Mouse (Mus musculus): ENCODE measurements around the gene S1pr4. TPM values are rescaled to one million over a fixed set of nuclear protein-coding genes. Genes with fewer than 3 reads are reported as not detected.

Gene S1pr4
- polyA plus RNA-seq, 1 experiment from 2014 or later: 0.42 TPM

- H3K36me3 ChIP-seq: peaks cover 83% of the 10 kb centered on the region
- no peaks in the 10 kb centered on the region for H3K9me3 ChIP-seq
- H3K4me1 ChIP-seq (replicated peaks): peaks cover 32% of the 10 kb centered on the region
- DNase-seq (ENCODE audit: low spot score): no peak
- H3K4me3 ChIP-seq: no peak overlapping the region
- WGBS: 76% methylated on average over 2 of the region's 2 CpGs
- no peaks in the 10 kb centered on the region for H3K27me3 ChIP-seq (ENCODE audit: insufficient read depth, poor library complexity, severe bottlenecking)
- H3K27ac ChIP-seq: no peak overlapping the region
Measured at GRCm38 (mm10) chr10:81537429-81537828, 37.5 kb upstream of the S1pr4 start.

- no peak for DNase-seq (ENCODE audit: low spot score)
- H3K27ac ChIP-seq: no peak overlapping the region
- H3K9me3 ChIP-seq: no peaks in the 10 kb centered on the region
- no peaks in the 10 kb centered on the region for H3K27me3 ChIP-seq (ENCODE audit: insufficient read depth, poor library complexity, severe bottlenecking)
- peaks cover 83% of the 10 kb centered on the region for H3K36me3 ChIP-seq
- 78% methylated on average over 6 of the region's 6 CpGs for WGBS
- no peak overlapping the region for H3K4me3 ChIP-seq
- peaks cover 25% of the 10 kb centered on the region for H3K4me1 ChIP-seq (replicated peaks)
Measured at GRCm38 (mm10) chr10:81536734-81537133, 36.8 kb upstream of the S1pr4 start.

- Histone ChIP-seq H3K9me3 (no peaks in the 10 kb centered on the region), H3K36me3 (peaks cover 84% of the 10 kb centered on the region), H3K4me1 (replicated peaks) (peaks cover 10% of the 10 kb centered on the region), H3K27me3 (ENCODE audit: insufficient read depth, poor library complexity, severe bottlenecking) (no peaks in the 10 kb centered on the region), H3K27ac (no peak overlapping the region), H3K4me3 (no peak overlapping the region)
- no peak for DNase-seq (ENCODE audit: low spot score)
- WGBS: 56% methylated on average over 16 of the region's 16 CpGs
Measured at GRCm38 (mm10) chr10:81534826-81535225, 34.9 kb upstream of the S1pr4 start.

GRCm38 (mm10) chr10:81526779-81527178 is 26.8 kb upstream of the S1pr4 start:
- Histone ChIP-seq H3K27ac (no peak overlapping the region), H3K4me1 (replicated peaks) (peaks cover 9% of the 10 kb centered on the region), H3K9me3 (no peaks in the 10 kb centered on the region), H3K4me3 (no peak overlapping the region; the same call in 1 of the 2 replicates), H3K36me3 (peaks cover 40% of the 10 kb centered on the region), H3K27me3 (ENCODE audit: insufficient read depth, poor library complexity, severe bottlenecking) (peaks cover 26% of the 10 kb centered on the region)
- 20% methylated on average over 14 of the region's 14 CpGs for WGBS
- peak; percentile 79 for DNase-seq (ENCODE audit: low spot score)

- H3K36me3 ChIP-seq: peaks cover 24% of the 10 kb centered on the region
- no peak for DNase-seq (ENCODE audit: low spot score)
- WGBS: 65% methylated on average over 12 of the region's 13 CpGs
Measured at GRCm38 (mm10) chr10:81525017-81525694, 25.2 kb upstream of the S1pr4 start.

GRCm38 (mm10) chr10:81524051-81524605 is 24.2 kb upstream of the S1pr4 start, which contains the start of gene Gna15:
Gna15 (minus strand) TSS chr10:81524225.
- no peaks in the 10 kb centered on the region for H3K9me3 ChIP-seq
- 18% methylated on average over 9 of the region's 9 CpGs for WGBS
- H3K27me3 ChIP-seq (ENCODE audit: insufficient read depth, poor library complexity, severe bottlenecking): peaks cover 26% of the 10 kb centered on the region
- H3K4me3 ChIP-seq: no peak within 1 kb of the TSS
- peak within 1 kb of the TSS; percentile 2; the same call in 1 of the 2 replicates for H3K27ac ChIP-seq
- H3K36me3 ChIP-seq: peaks cover 14% of the 10 kb centered on the region
- DNase-seq (ENCODE audit: low spot score): no peak
- peaks cover 9% of the 10 kb centered on the region for H3K4me1 ChIP-seq (replicated peaks)

More at GRCm38 (mm10) chr10:81525017-81525694, 25.2 kb upstream of the S1pr4 start:
- H3K4me1 ChIP-seq (replicated peaks): peaks cover 9% of the 10 kb centered on the region
- no peaks in the 10 kb centered on the region for H3K9me3 ChIP-seq
- H3K27me3 ChIP-seq (ENCODE audit: insufficient read depth, poor library complexity, severe bottlenecking): peaks cover 26% of the 10 kb centered on the region
- no peak overlapping the region for H3K4me3 ChIP-seq
- H3K27ac ChIP-seq: no peak overlapping the region

- Histone ChIP-seq H3K27ac (peak overlapping the region; percentile 2; the same call in 1 of the 2 replicates), H3K36me3 (peaks cover 8% of the 10 kb centered on the region; the same call in 1 of the 2 replicates), H3K4me1 (replicated peaks) (peaks cover 9% of the 10 kb centered on the region), H3K27me3 (ENCODE audit: insufficient read depth, poor library complexity, severe bottlenecking) (peaks cover 26% of the 10 kb centered on the region), H3K4me3 (no peak overlapping the region), H3K9me3 (no peaks in the 10 kb centered on the region)
- DNase-seq (ENCODE audit: low spot score): no peak
- 22% methylated on average over 19 of the region's 19 CpGs for WGBS
Measured at GRCm38 (mm10) chr10:81523570-81523969, 23.6 kb upstream of the S1pr4 start.

- peaks cover 9% of the 10 kb centered on the region for H3K4me1 ChIP-seq (replicated peaks)
- H3K9me3 ChIP-seq: no peaks in the 10 kb centered on the region
- DNase-seq (ENCODE audit: low spot score): no peak
- H3K4me3 ChIP-seq: no peak overlapping the region
- H3K27me3 ChIP-seq (ENCODE audit: insufficient read depth, poor library complexity, severe bottlenecking): peaks cover 26% of the 10 kb centered on the region
- H3K27ac ChIP-seq: no peak overlapping the region
- H3K36me3 ChIP-seq: peaks cover 4% of the 10 kb centered on the region; the same call in 1 of the 2 replicates
- 77% methylated on average over 6 of the region's 6 CpGs for WGBS
Measured at GRCm38 (mm10) chr10:81523142-81523541, 23.2 kb upstream of the S1pr4 start.

- H3K9me3 ChIP-seq: no peaks in the 10 kb centered on the region
- peaks cover 9% of the 10 kb centered on the region for H3K4me1 ChIP-seq (replicated peaks)
- no peak for DNase-seq (ENCODE audit: low spot score)
- 74% methylated on average over 3 of the region's 3 CpGs for WGBS
- H3K27ac ChIP-seq: no peak overlapping the region
- H3K36me3 ChIP-seq: no peaks in the 10 kb centered on the region
- peaks cover 27% of the 10 kb centered on the region for H3K27me3 ChIP-seq (ENCODE audit: insufficient read depth, poor library complexity, severe bottlenecking)
- no peak overlapping the region for H3K4me3 ChIP-seq
Measured at GRCm38 (mm10) chr10:81519978-81520365, 20.0 kb upstream of the S1pr4 start.

GRCm38 (mm10) chr10:81519227-81519977 is 19.5 kb upstream of the S1pr4 start:
- 79% methylated on average over 6 of the region's 6 CpGs for WGBS
- no peak overlapping the region for H3K27ac ChIP-seq
- peaks cover 9% of the 10 kb centered on the region for H3K4me1 ChIP-seq (replicated peaks)
- peaks cover 21% of the 10 kb centered on the region for H3K27me3 ChIP-seq (ENCODE audit: insufficient read depth, poor library complexity, severe bottlenecking)
- H3K9me3 ChIP-seq: peaks cover 1% of the 10 kb centered on the region
- no peaks in the 10 kb centered on the region for H3K36me3 ChIP-seq
- no peak for DNase-seq (ENCODE audit: low spot score)
- no peak overlapping the region for H3K4me3 ChIP-seq

- no peaks in the 10 kb centered on the region for H3K36me3 ChIP-seq
- peak; percentile 66 for DNase-seq (ENCODE audit: low spot score)
- no peak overlapping the region for H3K27ac ChIP-seq
- peaks cover 2% of the 10 kb centered on the region; the same call in 1 of the 2 replicates for H3K4me1 ChIP-seq (replicated peaks)
- H3K4me3 ChIP-seq: no peak overlapping the region
- 13% methylated on average over 4 of the region's 4 CpGs for WGBS
- H3K9me3 ChIP-seq: peaks cover 10% of the 10 kb centered on the region
- peaks cover 12% of the 10 kb centered on the region for H3K27me3 ChIP-seq (ENCODE audit: insufficient read depth, poor library complexity, severe bottlenecking)
Measured at GRCm38 (mm10) chr10:81518546-81518945, 18.6 kb upstream of the S1pr4 start.

GRCm38 (mm10) chr10:81517227-81517626 is 17.3 kb upstream of the S1pr4 start:
- Histone ChIP-seq H3K9me3 (peaks cover 10% of the 10 kb centered on the region), H3K27ac (no peak overlapping the region), H3K4me1 (replicated peaks) (no peaks in the 10 kb centered on the region), H3K4me3 (no peak overlapping the region), H3K27me3 (ENCODE audit: insufficient read depth, poor library complexity, severe bottlenecking) (peaks cover 15% of the 10 kb centered on the region), H3K36me3 (no peaks in the 10 kb centered on the region)
- 81% methylated on average over 8 of the region's 8 CpGs for WGBS
- DNase-seq (ENCODE audit: low spot score): no peak

GRCm38 (mm10) chr10:81513798-81514197 is 13.9 kb upstream of the S1pr4 start:
- WGBS: 84% methylated on average over 5 of the region's 5 CpGs

More at GRCm38 (mm10) chr10:81513798-81514197, 13.9 kb upstream of the S1pr4 start:
- peaks cover 31% of the 10 kb centered on the region for H3K27me3 ChIP-seq (ENCODE audit: insufficient read depth, poor library complexity, severe bottlenecking)
- H3K4me3 ChIP-seq: no peak overlapping the region
- no peak for DNase-seq (ENCODE audit: low spot score)
- H3K27ac ChIP-seq: no peak overlapping the region
- no peaks in the 10 kb centered on the region for H3K36me3 ChIP-seq
- peaks cover 10% of the 10 kb centered on the region for H3K9me3 ChIP-seq
- no peaks in the 10 kb centered on the region for H3K4me1 ChIP-seq (replicated peaks)
